Mouse (Mus musculus) cerebellum, adult 2 months (tissue): ENCODE data around the gene Ldha.

ENCODE experiments used
- CTCF ChIP-seq: fragments of 200-500 bp; IDR thresholded peaks from 2 replicates; pipeline ENCODE4 v1.5.1; 2011; ENCODE audit warnings: low read depth, mild to moderate bottlenecking, control low read depth, low read length, moderate library complexity, borderline replicate concordance; ENCODE audit not compliant: insufficient read depth
- POLR2A ChIP-seq: fragments of 200-500 bp; IDR thresholded peaks from 2 replicates; pipeline ENCODE4 v1.6.1; 2011; ENCODE audit warnings: low read length, control low read depth, borderline replicate concordance; ENCODE audit not compliant: insufficient read depth

DNA sequence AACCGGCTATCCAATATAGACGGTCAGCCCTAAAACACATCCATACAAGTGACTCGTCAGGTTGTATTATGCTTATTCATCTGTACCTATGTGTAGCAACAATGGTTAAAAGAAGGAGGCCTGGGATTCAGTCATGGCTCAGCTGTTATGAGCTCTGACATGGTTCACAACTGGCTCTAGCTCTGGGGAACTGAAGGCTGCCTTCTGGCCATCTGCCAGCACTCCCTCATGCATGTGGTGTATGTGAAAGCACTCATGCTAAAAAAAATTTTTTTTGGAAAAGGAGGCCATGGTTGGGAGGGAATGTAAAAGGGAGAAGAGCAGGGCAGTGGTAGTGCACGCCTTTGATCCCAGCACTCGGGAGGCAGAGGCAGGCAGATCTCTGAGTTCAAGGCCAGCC is 38.6 kb downstream of the Ldha start:
- TF ChIP-seq CTCF (no peak), POLR2A (no peak)
